Mouse (Mus musculus) forebrain, embryonic 10.5 days (tissue): ENCODE measurements at regions not wholly inside any gene's neighbourhood (a gene's known extent, or its start where the extent isn't known, plus 50 kb on each side); places are given as distances from the start of the nearest gene placed in this dataset.

ENCODE experiments used
- DNase-seq: peaks from one replicate; pipeline ENCODE4 v3.0.0-alpha.2; 2017; ENCODE audit warnings: low spot score; ENCODE audit errors: extremely low spot score
- H3K27ac ChIP-seq: fragments of 300-500 bp; sonication (generic); 2 replicates; pipeline ENCODE4 v1.5.1; 2016; ENCODE audit warnings: mild to moderate bottlenecking
- H3K27me3 ChIP-seq: fragments of 300-500 bp; sonication (generic); 2 replicates; pipeline ENCODE4 v1.6.1; 2016; ENCODE audit warnings: mild to moderate bottlenecking; ENCODE audit not compliant: poor library complexity, severe bottlenecking
- H3K36me3 ChIP-seq: fragments of 300-500 bp; sonication (generic); replicated peaks from 2 replicates; pipeline ENCODE4 v1.6.1; 2016; ENCODE audit warnings: mild to moderate bottlenecking, moderate library complexity
- H3K4me1 ChIP-seq: fragments of 300-500 bp; sonication (generic); 2 replicates; pipeline ENCODE4 v1.6.1; 2016
- H3K4me3 ChIP-seq: fragments of 300-500 bp; sonication (generic); 2 replicates; pipeline ENCODE4 v1.5.1; 2016; ENCODE audit warnings: mild to moderate bottlenecking, moderate library complexity
- H3K9me3 ChIP-seq: fragments of 300-500 bp; sonication (generic); 2 replicates; pipeline ENCODE4 v1.6.1; 2016; ENCODE audit warnings: mild to moderate bottlenecking, moderate library complexity
- WGBS: fragments of 180-500 bp; shearing (Covaris S2); methylation state at CpG from one replicate; pipeline ENCODE4 v1.1.7; 2016; 5-methylcytosine and 5-hydroxymethylcytosine counted together

- no peak for DNase-seq
- Histone ChIP-seq H3K27me3 (peaks cover 58% of the 10 kb centered on the region), H3K36me3 (no peaks in the 10 kb centered on the region), H3K4me1 (peaks cover 58% of the 10 kb centered on the region), H3K27ac (peak overlapping the region; percentile 83), H3K9me3 (0 out of 2 replicates have a peak, but pooled peaks cover 4% of the 10 kb centered on the region), H3K4me3 (peak overlapping the region; percentile 51)
- WGBS: 9% methylated on average over 28 of the region's 28 CpGs
Observed at GRCm38 (mm10) chr7:37336851-37337531, 436.4 kb downstream of the Zfp536 start.

- Histone ChIP-seq H3K27me3 (peaks cover 64% of the 10 kb centered on the region), H3K27ac (peak overlapping the region; percentile 83), H3K4me1 (peaks cover 63% of the 10 kb centered on the region), H3K36me3 (no peaks in the 10 kb centered on the region), H3K4me3 (peak overlapping the region; percentile 6; the same call in 1 of the 2 replicates), H3K9me3 (0 out of 2 replicates have a peak, but pooled peaks cover 4% of the 10 kb centered on the region)
- 71% methylated on average over 11 of the region's 11 CpGs for WGBS
- no peak for DNase-seq
Observed at GRCm38 (mm10) chr7:37337616-37338015, 435.8 kb downstream of the Zfp536 start.

- no peaks in the 10 kb centered on the region for H3K36me3 ChIP-seq
- peak overlapping the region; percentile 83 for H3K27ac ChIP-seq
- H3K27me3 ChIP-seq: peaks cover 69% of the 10 kb centered on the region
- peak; percentile 30 for DNase-seq
- WGBS: 43% methylated on average over 11 of the region's 11 CpGs
- H3K9me3 ChIP-seq: 0 out of 2 replicates have a peak, but pooled peaks cover 4% of the 10 kb centered on the region
- H3K4me3 ChIP-seq: peak overlapping the region; percentile 6; the same call in 1 of the 2 replicates
- peaks cover 68% of the 10 kb centered on the region for H3K4me1 ChIP-seq
Observed at GRCm38 (mm10) chr7:37338067-37338501, 435.4 kb downstream of the Zfp536 start.

- H3K27ac ChIP-seq: peak overlapping the region; percentile 81
- H3K36me3 ChIP-seq: no peaks in the 10 kb centered on the region
- DNase-seq: no peak
- H3K9me3 ChIP-seq: 0 out of 2 replicates have a peak, but pooled peaks cover 4% of the 10 kb centered on the region
- H3K4me3 ChIP-seq: peak overlapping the region; percentile 43
- H3K27me3 ChIP-seq: peaks cover 79% of the 10 kb centered on the region
- H3K4me1 ChIP-seq: peaks cover 52% of the 10 kb centered on the region
- 22% methylated on average over 11 of the region's 11 CpGs for WGBS
Observed at GRCm38 (mm10) chr7:37342613-37343012, 430.8 kb downstream of the Zfp536 start.

GRCm38 (mm10) chr7:37343021-37343593, 430.3 kb downstream of the Zfp536 start:
- Histone ChIP-seq H3K4me1 (peaks cover 47% of the 10 kb centered on the region), H3K9me3 (0 out of 2 replicates have a peak, but pooled peaks cover 4% of the 10 kb centered on the region), H3K36me3 (no peaks in the 10 kb centered on the region), H3K4me3 (peak overlapping the region; percentile 43), H3K27me3 (peaks cover 79% of the 10 kb centered on the region), H3K27ac (peak overlapping the region; percentile 81)
- no peak for DNase-seq
- 31% methylated on average over 23 of the region's 23 CpGs for WGBS

GRCm38 (mm10) chr7:37343691-37344233, 429.7 kb downstream of the Zfp536 start:
- Histone ChIP-seq H3K4me3 (peak overlapping the region; percentile 43), H3K27ac (peak overlapping the region; percentile 81), H3K4me1 (peaks cover 41% of the 10 kb centered on the region), H3K27me3 (peaks cover 76% of the 10 kb centered on the region), H3K9me3 (0 out of 2 replicates have a peak, but pooled peaks cover 4% of the 10 kb centered on the region), H3K36me3 (no peaks in the 10 kb centered on the region)
- WGBS: 24% methylated on average over 18 of the region's 18 CpGs
- no peak for DNase-seq

GRCm38 (mm10) chr7:37346041-37346440, 427.4 kb downstream of the Zfp536 start:
- WGBS: 11% methylated on average over 10 of the region's 10 CpGs
- H3K27me3 ChIP-seq: peaks cover 62% of the 10 kb centered on the region

GRCm38 (mm10) chr7:37357647-37358395, 415.6 kb downstream of the Zfp536 start:
- Histone ChIP-seq H3K4me1 (peaks cover 44% of the 10 kb centered on the region), H3K27ac (peak overlapping the region; percentile 81), H3K36me3 (no peaks in the 10 kb centered on the region), H3K9me3 (no peaks in the 10 kb centered on the region), H3K4me3 (peak overlapping the region; percentile 20; the same call in 1 of the 2 replicates), H3K27me3 (peaks cover 4% of the 10 kb centered on the region; the same call in 1 of the 2 replicates)
- peak; percentile 92 for DNase-seq
- WGBS: 27% methylated on average over 21 of the region's 21 CpGs

More at GRCm38 (mm10) chr7:37346041-37346440, 427.4 kb downstream of the Zfp536 start:
- Histone ChIP-seq H3K4me3 (no peak overlapping the region), H3K9me3 (no peaks in the 10 kb centered on the region), H3K36me3 (no peaks in the 10 kb centered on the region), H3K4me1 (peaks cover 37% of the 10 kb centered on the region), H3K27ac (no peak overlapping the region)
- DNase-seq: peak; percentile 71

GRCm38 (mm10) chr7:37358492-37358891, 414.9 kb downstream of the Zfp536 start:
- H3K4me3 ChIP-seq: no peak overlapping the region
- no peak for DNase-seq
- no peaks in the 10 kb centered on the region for H3K36me3 ChIP-seq
- no peaks in the 10 kb centered on the region for H3K9me3 ChIP-seq
- H3K27me3 ChIP-seq: peaks cover 4% of the 10 kb centered on the region; the same call in 1 of the 2 replicates
- H3K27ac ChIP-seq: peak overlapping the region; percentile 81
- 72% methylated on average over 4 of the region's 4 CpGs for WGBS
- H3K4me1 ChIP-seq: peaks cover 51% of the 10 kb centered on the region

GRCm38 (mm10) chr7:37359473-37359872, 414.0 kb downstream of the Zfp536 start:
- Histone ChIP-seq H3K4me3 (no peak overlapping the region), H3K27ac (no peak overlapping the region), H3K9me3 (no peaks in the 10 kb centered on the region), H3K36me3 (no peaks in the 10 kb centered on the region), H3K27me3 (peaks cover 4% of the 10 kb centered on the region; the same call in 1 of the 2 replicates), H3K4me1 (peaks cover 61% of the 10 kb centered on the region)
- no peak for DNase-seq
- WGBS: 77% methylated on average over 8 of the region's 8 CpGs

- DNase-seq: no peak
- Histone ChIP-seq H3K27me3 (peaks cover 4% of the 10 kb centered on the region; the same call in 1 of the 2 replicates), H3K9me3 (no peaks in the 10 kb centered on the region), H3K27ac (0 out of 2 replicates have a peak overlapping the region, but pooled peaks have one; percentile 74), H3K4me3 (no peak overlapping the region), H3K4me1 (peaks cover 68% of the 10 kb centered on the region), H3K36me3 (no peaks in the 10 kb centered on the region)
- 5% methylated on average over 3 of the region's 3 CpGs for WGBS
Observed at GRCm38 (mm10) chr7:37360171-37360570, 413.3 kb downstream of the Zfp536 start.

GRCm38 (mm10) chr7:37361802-37362441, 411.5 kb downstream of the Zfp536 start:
- Histone ChIP-seq H3K9me3 (no peaks in the 10 kb centered on the region), H3K4me1 (peaks cover 77% of the 10 kb centered on the region), H3K36me3 (no peaks in the 10 kb centered on the region), H3K27me3 (peaks cover 4% of the 10 kb centered on the region; the same call in 1 of the 2 replicates), H3K27ac (peak overlapping the region; percentile 90), H3K4me3 (peak overlapping the region; percentile 46)
- DNase-seq: peak; percentile 65
- 3% methylated on average over 16 of the region's 16 CpGs for WGBS
